Mouse (Mus musculus) MEL (cell line): ENCODE measurements around the gene Rsrp1. TPM values are rescaled to one million over a fixed set of nuclear protein-coding genes. Genes with fewer than 3 reads are reported as not detected.

Experiments
- DNase-seq: peaks from one replicate; pipeline ENCODE4 v3.0.0; 2011; ENCODE audit warnings: low read depth, low spot score
- H3K27ac ChIP-seq: 2 replicates; pipeline ENCODE4 v1.5.1; 2012; ENCODE audit warnings: low read depth, mild to moderate bottlenecking, control low read depth, low read length, moderate library complexity; ENCODE audit not compliant: control insufficient read depth
- H3K27me3 ChIP-seq, 2 experiments: fragments of 150-350 bp in 1 of 2; sonication (generic) in 1 of 2; 2 replicates each; pipeline ENCODE4 v1.6.1; 2012; ENCODE audit warnings: low read length in 2 of 2, mild to moderate bottlenecking in 2 of 2, improper control_type of control experiment in 1 of 2, moderate library complexity in 1 of 2; ENCODE audit not compliant: insufficient read depth in 2 of 2, control insufficient read depth in 1 of 2
- H3K36me3 ChIP-seq, 2 experiments: 2 replicates each; pipeline ENCODE4 v1.6.1; 2012 to 2014; ENCODE audit warnings: low read length in 2 of 2, improper control_type of control experiment in 1 of 2, inconsistent platforms in 1 of 2, mild to moderate bottlenecking in 1 of 2; ENCODE audit not compliant: insufficient read depth in 2 of 2, control insufficient read depth in 1 of 2
- H3K4me1 ChIP-seq, 2 experiments: fragments of 150-350 bp in 1 of 2; sonication (generic) in 1 of 2; 2 replicates each; pipeline ENCODE4 v1.6.1; 2012; ENCODE audit warnings: low read length in 2 of 2, improper control_type of control experiment in 1 of 2, mild to moderate bottlenecking in 1 of 2; ENCODE audit not compliant: insufficient read depth in 2 of 2, control insufficient read depth in 1 of 2
- H3K4me3 ChIP-seq, 2 experiments: fragments of 150-350 bp in 1 of 2; sonication (generic) in 1 of 2; 2 replicates each; pipeline ENCODE4 v1.5.1; 2012; ENCODE audit warnings: low read depth in 2 of 2, low read length in 2 of 2, mild to moderate bottlenecking in 2 of 2, moderate library complexity in 2 of 2, control low read depth in 1 of 2, improper control_type of control experiment in 1 of 2; ENCODE audit not compliant: control insufficient read depth in 1 of 2, insufficient read depth in 1 of 2
- H3K79me2 ChIP-seq: 2 replicates; pipeline ENCODE4 v1.6.1; 2012; ENCODE audit warnings: mild to moderate bottlenecking, low read length, moderate library complexity; ENCODE audit not compliant: control insufficient read depth, poor library complexity, insufficient read depth
- H3K9ac ChIP-seq: 2 replicates; pipeline ENCODE4 v1.6.1; 2012; ENCODE audit warnings: low read depth, mild to moderate bottlenecking, control low read depth, low read length, moderate library complexity; ENCODE audit not compliant: control insufficient read depth, poor library complexity, severe bottlenecking
- H3K9me3 ChIP-seq: fragments of 150-350 bp; sonication (generic); replicated peaks from 2 replicates; pipeline ENCODE4 v1.6.1; 2012; ENCODE audit warnings: mild to moderate bottlenecking, low read length, improper control_type of control experiment, moderate library complexity; ENCODE audit not compliant: insufficient read depth
- BHLHE40 ChIP-seq: IDR thresholded peaks from 2 replicates; pipeline ENCODE4 v1.6.1; 2012; ENCODE audit warnings: low read depth, mild to moderate bottlenecking, inconsistent platforms, low read length, improper control_type of control experiment, borderline replicate concordance
- CHD1 ChIP-seq: IDR thresholded peaks from 2 replicates; pipeline ENCODE4 v1.6.1; 2012; ENCODE audit warnings: low read depth, mild to moderate bottlenecking, inconsistent platforms, low read length, improper control_type of control experiment
- CHD2 ChIP-seq: IDR thresholded peaks from 2 replicates; pipeline ENCODE4 v1.6.1; 2011; ENCODE audit warnings: low read length, improper control_type of control experiment
- CTCF ChIP-seq, 3 experiments: IDR thresholded peaks in 2 of 3; conservative IDR thresholded peaks in 1 of 3; 2 replicates each; pipeline ENCODE4 v1.5.1; 2011 to 2012; ENCODE audit warnings: low read length in 3 of 3, low read depth in 2 of 3, mild to moderate bottlenecking in 2 of 3, improper control_type of control experiment in 1 of 3, inconsistent platforms in 1 of 3, mixed read lengths in 1 of 3, moderate library complexity in 1 of 3; ENCODE audit not compliant: control insufficient read depth in 1 of 3, insufficient read depth in 1 of 3, poor library complexity in 1 of 3, severe bottlenecking in 1 of 3
- ELF1 ChIP-seq: IDR thresholded peaks from 2 replicates; pipeline ENCODE4 v1.6.1; 2014; ENCODE audit warnings: low read depth, mild to moderate bottlenecking, inconsistent platforms, low read length, improper control_type of control experiment, moderate library complexity
- EP300 ChIP-seq, 2 experiments: IDR thresholded peaks; 2 replicates each; pipeline ENCODE4 v1.6.1; 2011; ENCODE audit warnings: improper control_type of control experiment in 2 of 2, low read length in 2 of 2, low read depth in 1 of 2, mild to moderate bottlenecking in 1 of 2
- ETS1 ChIP-seq: IDR thresholded peaks from 2 replicates; pipeline ENCODE4 v1.6.1; 2012; ENCODE audit warnings: low read depth, mild to moderate bottlenecking, inconsistent platforms, low read length, improper control_type of control experiment, moderate library complexity
- HCFC1 ChIP-seq: IDR thresholded peaks from 2 replicates; pipeline ENCODE4 v1.6.1; 2012; ENCODE audit warnings: low read depth, mild to moderate bottlenecking, inconsistent platforms, low read length, improper control_type of control experiment, moderate library complexity
- KAT2A ChIP-seq: conservative IDR thresholded peaks from 2 replicates; pipeline ENCODE4 v1.6.1; 2012; ENCODE audit warnings: low read depth, low read length, improper control_type of control experiment, inconsistent platforms
- MAZ ChIP-seq: IDR thresholded peaks from 2 replicates; pipeline ENCODE4 v1.6.1; 2012; ENCODE audit warnings: low read depth, mild to moderate bottlenecking, inconsistent platforms, low read length, improper control_type of control experiment
- MEF2A ChIP-seq: IDR thresholded peaks from 2 replicates; pipeline ENCODE4 v1.6.1; 2014; ENCODE audit warnings: low read depth, mild to moderate bottlenecking, inconsistent platforms, low read length, improper control_type of control experiment; ENCODE audit not compliant: poor library complexity, insufficient replicate concordance, severe bottlenecking; ENCODE audit errors: extremely low read depth
- MXI1 ChIP-seq: IDR thresholded peaks from 2 replicates; pipeline ENCODE4 v1.6.1; 2011; ENCODE audit warnings: mild to moderate bottlenecking, low read depth, low read length, improper control_type of control experiment
- MYB ChIP-seq: IDR thresholded peaks from 2 replicates; pipeline ENCODE4 v1.6.1; 2011; ENCODE audit warnings: mild to moderate bottlenecking, low read depth, low read length, improper control_type of control experiment
- MYC ChIP-seq: IDR thresholded peaks from 2 replicates; pipeline ENCODE4 v1.6.1; 2011; ENCODE audit warnings: low read depth, mild to moderate bottlenecking, low read length, improper control_type of control experiment, moderate library complexity
- NELFE ChIP-seq: IDR thresholded peaks from 2 replicates; pipeline ENCODE4 v1.6.1; 2011; ENCODE audit warnings: low read depth, low read length, improper control_type of control experiment
- NRF1 ChIP-seq: IDR thresholded peaks from 2 replicates; pipeline ENCODE4 v1.6.1; 2014; ENCODE audit warnings: low read depth, mild to moderate bottlenecking, inconsistent platforms, low read length, improper control_type of control experiment, moderate library complexity; ENCODE audit not compliant: poor library complexity, insufficient read depth, severe bottlenecking
- POLR2A ChIP-seq, 2 experiments: IDR thresholded peaks; 2 replicates each; pipeline ENCODE4 v1.6.1; 2011 to 2012; ENCODE audit warnings: low read length in 2 of 2, mild to moderate bottlenecking in 2 of 2, control low read depth in 1 of 2, improper control_type of control experiment in 1 of 2, low read depth in 1 of 2, moderate library complexity in 1 of 2; ENCODE audit not compliant: control insufficient read depth in 1 of 2, insufficient read depth in 1 of 2, poor library complexity in 1 of 2
- POLR2AphosphoS2 ChIP-seq: IDR thresholded peaks from 2 replicates; pipeline ENCODE4 v1.6.1; 2011; ENCODE audit warnings: low read length, improper control_type of control experiment
- POLR2AphosphoS5 ChIP-seq: IDR thresholded peaks from 2 replicates; pipeline ENCODE4 v1.6.1; 2012; ENCODE audit warnings: low read depth, borderline replicate concordance, mild to moderate bottlenecking, inconsistent platforms, low read length, moderate library complexity, mixed read lengths
- RCOR1 ChIP-seq: IDR thresholded peaks from 2 replicates; pipeline ENCODE4 v1.6.1; 2012; ENCODE audit warnings: low read depth, mild to moderate bottlenecking, inconsistent platforms, low read length, improper control_type of control experiment
- SIN3A ChIP-seq: IDR thresholded peaks from 2 replicates; pipeline ENCODE4 v1.6.1; 2012; ENCODE audit warnings: low read length, improper control_type of control experiment, inconsistent platforms
- SMC3 ChIP-seq: IDR thresholded peaks from 2 replicates; pipeline ENCODE4 v1.6.1; 2011; ENCODE audit warnings: low read depth, low read length, improper control_type of control experiment
- TAL1 ChIP-seq: IDR thresholded peaks from 2 replicates; pipeline ENCODE4 v1.6.1; 2012; ENCODE audit warnings: mild to moderate bottlenecking, inconsistent platforms, low read length, moderate library complexity, mixed read lengths
- TBP ChIP-seq: IDR thresholded peaks from 2 replicates; pipeline ENCODE4 v1.8.0; 2011; ENCODE audit warnings: low read depth, low read length, improper control_type of control experiment
- UBTF ChIP-seq: IDR thresholded peaks from 2 replicates; pipeline ENCODE4 v1.6.1; 2012; ENCODE audit warnings: low read depth, mild to moderate bottlenecking, inconsistent platforms, low read length, improper control_type of control experiment, moderate library complexity, borderline replicate concordance; ENCODE audit not compliant: insufficient read depth
- USF1 ChIP-seq: IDR thresholded peaks from 2 replicates; pipeline ENCODE4 v1.6.1; 2014; ENCODE audit warnings: low read depth, mild to moderate bottlenecking, inconsistent platforms, low read length, improper control_type of control experiment, moderate library complexity
- USF2 ChIP-seq, 2 experiments: IDR thresholded peaks; 2 replicates each; pipeline ENCODE4 v1.6.1; 2011 to 2012; ENCODE audit warnings: improper control_type of control experiment in 2 of 2, low read length in 2 of 2, borderline replicate concordance in 1 of 2, inconsistent platforms in 1 of 2, low read depth in 1 of 2, mild to moderate bottlenecking in 1 of 2; ENCODE audit not compliant: insufficient read depth in 1 of 2
- ZC3H11A ChIP-seq: IDR thresholded peaks from 2 replicates; pipeline ENCODE4 v1.6.1; 2012; ENCODE audit warnings: low read depth, mild to moderate bottlenecking, inconsistent platforms, low read length, improper control_type of control experiment
- ZKSCAN1 ChIP-seq: IDR thresholded peaks from 2 replicates; pipeline ENCODE4 v1.6.1; 2012; ENCODE audit warnings: low read depth, mild to moderate bottlenecking, inconsistent platforms, low read length, improper control_type of control experiment, moderate library complexity
- ZMIZ1 ChIP-seq: IDR thresholded peaks from 2 replicates; pipeline ENCODE4 v1.6.1; 2012; ENCODE audit warnings: low read depth, mild to moderate bottlenecking, inconsistent platforms, low read length, improper control_type of control experiment, moderate library complexity
- ZNF384 ChIP-seq: IDR thresholded peaks from 2 replicates; pipeline ENCODE4 v1.6.1; 2012; ENCODE audit warnings: low read depth, mild to moderate bottlenecking, inconsistent platforms, low read length, improper control_type of control experiment
- polyA plus RNA-seq, 2 experiments: library from polyadenylated mRNA; stranded (reverse) in 1 of 2; unstranded in 1 of 2; fragments of >175 nt in 1 of 2; fragments of >200 nt in 1 of 2; gene quantifications; 2 replicates each; pipeline versions ENCODE4 v1.2.1 to v1.2.4; 2012; ENCODE audit warnings: low replicate concordance in 2 of 2, low read depth in 1 of 2; ENCODE audit not compliant: insufficient read length in 2 of 2, insufficient read depth in 1 of 2, missing spikeins in 1 of 2
- total RNA-seq: library from RNA; depleted of rRNA; stranded (reverse); fragments of 300-350 nt; gene quantifications from 2 replicates; pipeline ENCODE4 v1.2.3, GENCODE M21; 2012

The Rsrp1 gene
- total and polyA plus RNA-seq, 3 experiments, result 59.5 to 110 TPM; not detected in 1

- Histone ChIP-seq H3K9me3 (no peaks in the 10 kb centered on the region), H3K4me3 (no peak overlapping the region), H3K79me2 (no peaks in the 10 kb centered on the region), H3K27me3 (no peaks in the 10 kb centered on the region), H3K4me1 (no peaks in the 10 kb centered on the region), H3K27ac (no peak overlapping the region), H3K9ac (no peak overlapping the region), H3K36me3 (no peaks in the 10 kb centered on the region)
- no peak for TF ChIP-seq MYB
- TF ChIP-seq SMC3, result peak; percentile 22; the same call in 1 of the 2 replicates
- TF ChIP-seq CTCF (IDR thresholded peaks at IDR 0.05 in 2 of 3, conservative IDR thresholded peaks at IDR 0.05 in 1 of 3; ENCODE audit: control insufficient read depth in 1 of 3, insufficient read depth in 1 of 3, low read depth in 2 of 3, low read length in 3 of 3, poor library complexity in 1 of 3, severe bottlenecking in 1 of 3), result peak; percentile 62 to 82 (median 69)
- peak; percentile 76; the same call in 1 of the 2 replicates for TF ChIP-seq MYC
- DNase-seq, result peak; percentile 39
Measured at GRCm38 (mm10) chr4:134880041-134880440, 43.4 kb upstream of the Rsrp1 start.

- DNase-seq, result peak; percentile 71
- H3K9ac ChIP-seq, result no peak overlapping the region
- no peaks in the 10 kb centered on the region for H3K9me3 ChIP-seq
- H3K4me3 ChIP-seq, result no peak overlapping the region
- H3K4me1 ChIP-seq, result no peaks in the 10 kb centered on the region
- no peaks in the 10 kb centered on the region for H3K36me3 ChIP-seq
- no peak overlapping the region for H3K27ac ChIP-seq
- no peaks in the 10 kb centered on the region for H3K79me2 ChIP-seq
- H3K27me3 ChIP-seq, result no peaks in the 10 kb centered on the region
- TF ChIP-seq UBTF (no peak), ZC3H11A (peak; percentile 66), NELFE (no peak), CHD2 (no peak), CTCF (IDR thresholded peaks at IDR 0.05 in 2 of 3, conservative IDR thresholded peaks at IDR 0.05 in 1 of 3; ENCODE audit: control insufficient read depth in 1 of 3, insufficient read depth in 1 of 3, low read depth in 2 of 3, low read length in 3 of 3, poor library complexity in 1 of 3, severe bottlenecking in 1 of 3) (peak; percentile 79 to 89 (median 85)), NRF1 (no peak), ETS1 (no peak), POLR2A (IDR thresholded peaks at IDR 0.05; ENCODE audit: control insufficient read depth in 1 of 2, insufficient read depth in 1 of 2, low read depth in 1 of 2, low read length in 2 of 2, poor library complexity in 1 of 2) (no peak), RCOR1 (no peak), TBP (no peak), ZMIZ1 (no peak), ZKSCAN1 (no peak), SMC3 (peak; percentile 88), MEF2A (no peak), EP300 (IDR thresholded peaks at IDR 0.05; ENCODE audit: low read depth in 1 of 2, low read length in 2 of 2) (no peak), USF1 (no peak), MXI1 (no peak), USF2 (IDR thresholded peaks at IDR 0.05; ENCODE audit: borderline replicate concordance in 1 of 2, insufficient read depth in 1 of 2, low read depth in 1 of 2, low read length in 2 of 2) (no peak), TAL1 (no peak), CHD1 (no peak), MAZ (0 out of 2 replicates have a peak, but pooled peaks have one; percentile 38), BHLHE40 (no peak), POLR2AphosphoS5 (no peak), SIN3A (peak; percentile 40; the same call in 1 of the 2 replicates), MYC (no peak), HCFC1 (no peak), POLR2AphosphoS2 (no peak), ZNF384 (no peak), KAT2A (no peak), ELF1 (no peak)
Measured at GRCm38 (mm10) chr4:134883266-134883665, 40.1 kb upstream of the Rsrp1 start.
